Mouse (Mus musculus) adipocyte (in vitro differentiated cells): ENCODE data around the gene Prps1.
"Not testable (repeated sequence)": the region's sequence is repeated elsewhere in the genome, so short reads cannot be mapped to it uniquely, and the experiment has no call there.

ENCODE experiments used
- DNase-seq: peaks from one replicate; pipeline ENCODE4 v3.0.0-alpha.2; 2016; ENCODE audit warnings: low spot score

The Prps1 gene

DNA sequence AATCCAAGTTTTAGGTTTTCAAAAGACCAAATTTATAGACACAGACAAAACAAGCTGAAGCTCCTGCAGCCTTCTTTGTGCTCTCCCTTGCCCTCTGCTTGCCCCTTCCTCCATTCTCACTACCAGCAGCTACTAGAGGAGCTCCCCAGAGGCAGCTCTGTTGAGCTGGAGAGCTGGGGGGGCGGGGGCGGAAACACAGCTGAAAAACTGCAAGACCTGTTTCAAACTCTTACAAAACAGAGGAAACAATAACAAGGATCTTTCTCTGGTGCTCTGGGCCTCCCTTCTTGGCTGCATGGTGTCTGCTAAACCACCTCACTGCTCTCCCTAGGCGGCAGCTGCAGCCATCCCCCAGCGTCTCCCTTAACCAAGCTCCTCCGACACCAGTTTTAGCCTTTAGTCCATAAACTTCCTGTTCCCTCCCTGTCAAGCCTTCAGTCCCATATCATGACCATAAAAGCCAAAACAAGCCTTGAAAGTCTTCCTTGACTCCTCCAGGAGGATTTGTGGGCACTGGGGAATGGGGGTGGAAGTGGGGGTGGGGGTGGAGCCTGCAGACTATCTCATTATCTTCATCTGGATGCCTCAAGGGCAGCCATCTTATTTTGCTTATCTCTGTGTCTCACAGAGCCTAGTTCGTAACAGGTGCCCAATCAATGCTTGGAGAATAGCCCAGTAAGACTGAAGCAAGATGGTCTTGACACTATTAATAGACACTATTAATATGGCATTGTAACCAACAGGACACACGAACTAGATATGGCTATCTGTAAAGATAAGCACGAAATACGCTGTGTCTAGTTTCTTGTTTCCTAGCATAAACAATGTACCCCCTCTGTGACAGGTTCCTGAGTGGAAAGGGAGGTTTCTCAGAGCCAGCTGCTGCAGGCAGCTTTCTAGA lies 45.2 kb downstream of the Prps1 start:
- DNase-seq, result peak; percentile 50

DNA sequence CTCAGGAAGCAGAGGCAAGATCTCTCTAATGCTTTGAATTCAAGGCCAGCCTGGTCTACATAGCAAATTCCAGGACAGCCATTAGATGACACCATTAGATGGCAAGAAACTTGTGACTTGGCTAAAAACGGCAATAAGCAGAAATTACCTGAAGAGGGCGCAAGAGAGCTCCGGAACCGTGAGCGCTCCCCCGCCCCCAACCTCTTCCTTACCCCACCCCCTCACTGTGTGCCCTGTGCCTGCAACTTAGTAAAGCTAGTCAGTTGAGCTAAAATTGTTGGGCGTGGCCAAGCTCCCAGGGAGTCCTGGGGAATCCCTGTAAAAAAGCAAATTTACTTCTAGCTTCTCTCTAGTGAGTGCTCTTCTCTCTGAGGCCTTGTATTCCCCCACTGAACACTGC lies 47.5 kb downstream of the Prps1 start:
- peak; percentile 87 for DNase-seq

DNA sequence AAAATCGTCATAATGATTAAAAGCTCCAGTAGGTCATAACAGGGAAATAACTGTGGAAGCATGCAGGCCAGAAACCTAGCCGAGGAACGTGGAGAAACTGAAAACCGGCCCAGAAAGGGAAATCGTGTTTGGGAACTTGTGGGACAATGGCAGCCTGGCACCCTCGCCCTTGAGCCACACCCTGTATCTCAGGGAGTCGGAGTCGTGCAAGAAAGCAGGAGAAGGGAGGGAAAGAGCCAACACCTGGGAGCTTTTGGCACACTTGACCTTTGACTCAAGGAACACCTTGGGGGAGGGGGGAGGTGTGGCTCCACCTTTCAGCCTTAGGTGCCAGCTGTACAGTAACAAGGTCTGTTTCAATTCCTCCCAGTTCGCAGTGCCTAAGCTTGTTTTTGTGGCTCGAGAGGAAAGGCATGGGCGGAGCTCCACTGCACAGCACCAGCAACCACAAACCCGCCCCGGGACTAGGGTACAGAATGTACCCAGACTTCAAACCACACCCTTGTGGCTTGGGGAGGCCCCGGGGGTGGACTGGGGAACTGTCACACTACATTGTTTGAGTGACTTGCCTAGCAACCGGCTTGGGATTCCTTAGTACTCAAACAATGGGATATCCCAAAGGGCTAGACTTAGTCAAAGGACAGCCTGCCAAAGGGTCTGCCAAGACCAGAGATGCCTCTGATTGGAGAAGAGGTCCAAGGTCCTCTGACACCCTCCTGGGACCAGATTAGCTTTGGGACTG lies 49.3 kb downstream of the Prps1 start:
- DNase-seq, result peak; percentile 72

DNA sequence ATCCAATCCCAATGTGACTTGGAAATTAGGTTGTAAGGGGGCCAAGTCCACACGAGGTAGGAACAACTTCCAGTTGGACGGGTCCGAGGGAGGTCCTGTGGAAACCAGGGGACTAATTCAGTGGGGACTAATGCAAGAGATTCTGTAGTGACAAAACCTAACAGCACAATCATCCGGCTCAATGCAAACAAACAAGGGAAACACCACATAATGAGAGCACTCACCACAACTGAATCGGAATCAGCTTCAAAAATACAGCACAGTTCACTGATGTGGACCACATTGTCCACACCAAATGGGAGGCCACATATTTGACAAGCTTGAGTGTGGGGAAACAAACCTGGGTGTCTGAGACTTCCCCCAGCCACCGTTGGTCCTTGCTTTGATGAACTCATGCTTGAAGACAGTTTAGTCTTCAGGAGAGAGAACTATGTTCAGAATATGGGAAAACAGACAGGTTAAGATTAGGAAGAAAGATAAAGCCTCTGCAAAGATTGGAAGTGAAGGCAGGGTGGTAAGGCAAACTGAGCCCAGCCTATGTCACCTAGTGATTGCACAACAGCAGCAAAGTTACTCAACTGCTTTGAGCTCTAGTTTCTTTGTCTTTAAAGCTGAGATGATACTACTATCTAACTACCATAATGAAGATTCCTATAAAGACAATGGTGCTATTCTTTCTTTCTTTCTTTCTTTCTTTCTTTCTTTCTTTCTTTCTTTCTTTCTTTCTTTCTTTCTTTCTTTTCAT lies 50.2 kb downstream of the Prps1 start:
- DNase-seq, result no peak

DNA sequence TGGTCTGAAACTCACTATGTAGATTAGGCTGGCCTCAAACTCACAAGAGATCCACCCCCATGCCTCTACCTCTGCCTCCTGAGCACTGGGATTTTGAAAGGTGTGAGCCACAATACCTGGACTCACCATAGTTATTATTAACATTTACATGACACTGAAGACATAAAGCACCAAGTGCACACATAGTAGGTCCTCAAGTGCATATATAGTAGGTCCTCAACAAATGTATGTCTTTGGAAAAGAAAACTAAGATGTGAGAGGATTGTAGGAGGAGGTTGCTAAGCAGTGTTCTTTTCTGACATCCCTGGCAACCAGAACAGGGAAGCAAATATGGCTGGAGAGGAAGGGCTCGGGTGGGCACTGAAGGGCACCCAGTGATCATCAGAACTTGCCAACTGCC lies 51.0 kb downstream of the Prps1 start:
- DNase-seq, result no peak

DNA sequence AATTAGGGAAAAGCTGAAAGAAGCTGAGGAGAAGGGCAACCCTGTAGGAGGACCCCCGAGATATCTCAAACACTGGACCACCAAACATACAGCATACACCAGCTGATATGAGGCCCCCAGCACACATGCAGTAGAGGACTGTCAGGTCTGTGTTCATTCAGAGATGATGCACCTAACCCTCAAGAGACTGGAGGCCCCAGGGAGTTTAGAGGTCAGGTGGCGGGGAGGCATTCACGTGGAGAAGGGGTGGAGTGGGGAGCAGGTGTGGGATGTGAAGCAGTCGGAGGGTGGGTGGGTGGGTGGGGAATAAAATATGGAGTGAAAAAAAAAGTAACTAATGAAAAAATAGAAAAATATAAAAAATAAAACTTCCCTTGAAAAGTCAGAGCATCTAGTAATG lies 52.4 kb downstream of the Prps1 start:
- not testable (repeated sequence) for DNase-seq

DNA sequence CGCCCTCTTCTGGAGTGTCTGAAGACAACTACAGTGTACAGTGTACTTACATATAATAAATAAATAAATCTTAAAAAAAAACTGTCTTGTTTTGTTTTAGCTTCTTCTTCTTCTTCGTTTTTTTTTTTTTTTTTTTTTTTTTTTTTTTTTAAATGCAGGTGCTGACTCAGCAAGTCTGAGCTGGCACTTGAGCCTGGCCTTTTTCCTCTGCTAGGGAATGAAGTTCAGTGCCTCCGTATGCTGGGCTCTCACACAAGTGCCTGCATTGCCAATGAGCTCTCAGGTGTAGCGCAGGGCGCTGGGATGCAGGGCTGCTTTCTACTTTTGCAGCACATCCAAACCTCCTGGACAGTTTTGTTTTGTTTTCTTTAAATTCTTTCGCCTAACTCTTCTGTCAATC lies 53.4 kb downstream of the Prps1 start:
- DNase-seq, result no peak

DNA sequence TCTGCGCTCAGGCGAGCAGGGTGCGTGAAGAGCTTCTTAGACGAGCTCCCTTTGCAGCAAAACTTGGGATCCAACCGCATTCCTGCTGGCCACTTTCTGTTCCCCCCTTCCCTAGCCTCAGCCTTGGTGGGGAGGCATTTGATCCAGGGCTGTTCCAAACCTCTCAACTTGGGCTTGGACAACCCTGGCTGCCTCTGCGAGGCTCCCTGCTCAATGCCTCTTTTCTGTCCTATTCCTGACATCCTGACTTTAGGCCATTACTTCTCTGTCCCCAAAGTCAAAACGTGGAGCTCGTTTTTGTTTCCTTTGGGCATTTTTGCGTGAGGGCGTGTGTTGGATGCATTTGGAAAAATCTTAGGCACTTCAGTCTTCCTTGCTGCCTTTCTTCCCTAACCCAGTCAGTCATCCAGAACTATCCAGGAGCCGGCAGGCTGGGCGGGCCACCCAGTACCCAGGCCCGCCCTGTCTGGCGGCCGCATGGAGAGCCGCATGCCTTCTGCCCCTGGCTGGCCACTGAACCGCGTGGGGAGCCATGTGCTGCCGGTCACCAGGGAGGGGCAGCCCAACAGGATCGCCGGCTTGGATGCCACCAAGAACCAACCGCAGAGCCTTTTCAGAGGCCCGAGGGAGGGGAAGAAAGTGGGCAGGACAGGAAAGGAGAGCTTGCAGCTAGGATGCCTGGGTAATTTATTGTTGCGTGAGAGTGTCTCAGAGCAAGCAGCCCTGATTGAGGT lies 54.5 kb downstream of the Prps1 start:
- peak; percentile 42 for DNase-seq

DNA sequence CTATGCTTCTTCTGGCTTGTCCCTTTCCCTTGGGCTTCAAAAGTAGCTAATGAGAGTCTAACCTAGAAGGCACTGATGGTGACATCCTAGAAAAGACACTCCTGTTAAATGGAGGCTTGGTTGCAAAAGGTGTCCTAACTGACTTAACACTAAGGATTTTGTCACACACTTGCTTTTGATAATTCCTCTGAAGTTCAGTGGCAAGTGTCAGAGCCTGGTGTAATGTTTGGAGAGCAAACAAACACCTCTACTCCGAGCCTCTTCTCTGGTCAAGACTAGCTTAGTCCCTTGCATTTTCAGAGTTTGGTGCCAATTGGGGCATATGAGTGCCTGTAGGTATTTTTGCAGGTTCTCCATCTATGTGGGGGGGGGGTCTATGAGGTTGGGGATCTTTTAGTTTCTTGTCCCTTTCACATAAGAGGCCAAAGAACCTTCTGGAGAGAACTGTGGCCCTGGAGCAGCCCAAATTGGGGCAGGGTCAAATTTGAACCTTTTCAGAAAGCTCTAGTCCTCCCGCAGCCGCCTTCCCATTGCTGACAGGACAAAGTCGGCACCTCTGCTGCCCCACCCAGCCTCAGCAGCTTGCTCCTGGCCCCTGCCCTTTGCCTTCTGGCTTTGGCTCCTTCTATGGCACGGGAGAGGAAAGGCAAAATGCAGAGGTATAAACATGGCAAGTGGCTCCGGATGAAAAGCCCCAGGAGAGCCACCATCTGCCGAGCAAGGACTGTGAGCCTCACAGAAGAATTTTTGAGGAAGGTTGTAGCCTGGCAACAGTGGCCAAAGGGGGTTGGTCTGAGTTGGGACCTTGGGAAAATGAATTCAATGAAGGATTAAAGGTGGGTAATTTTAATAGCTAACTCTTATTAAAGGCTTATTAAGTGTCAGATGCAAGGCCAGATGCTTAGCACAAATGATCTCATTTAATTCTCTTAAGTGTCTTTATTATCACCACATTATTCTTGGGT lies 55.6 kb downstream of the Prps1 start:
- no peak for DNase-seq

DNA sequence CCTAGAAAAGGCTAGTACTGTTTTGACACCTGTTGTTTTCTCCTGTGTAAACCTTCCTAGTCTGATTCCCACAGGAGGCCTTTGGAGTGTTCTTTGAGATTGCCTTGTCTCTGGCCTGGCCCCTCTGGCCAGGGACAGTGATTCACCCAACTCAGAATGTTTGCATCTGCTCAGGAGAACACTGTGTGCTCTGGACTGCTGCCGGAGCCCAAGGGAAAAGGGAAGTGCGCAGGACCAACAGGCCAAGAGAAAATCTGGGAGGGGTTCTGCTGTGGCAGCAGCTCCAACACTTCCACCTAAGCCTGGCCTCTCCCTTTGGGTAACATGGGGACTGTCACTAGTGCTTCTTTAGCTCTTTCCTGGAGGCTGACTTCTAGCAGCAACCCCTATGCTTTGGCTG lies 57.0 kb downstream of the Prps1 start:
- no peak for DNase-seq

DNA sequence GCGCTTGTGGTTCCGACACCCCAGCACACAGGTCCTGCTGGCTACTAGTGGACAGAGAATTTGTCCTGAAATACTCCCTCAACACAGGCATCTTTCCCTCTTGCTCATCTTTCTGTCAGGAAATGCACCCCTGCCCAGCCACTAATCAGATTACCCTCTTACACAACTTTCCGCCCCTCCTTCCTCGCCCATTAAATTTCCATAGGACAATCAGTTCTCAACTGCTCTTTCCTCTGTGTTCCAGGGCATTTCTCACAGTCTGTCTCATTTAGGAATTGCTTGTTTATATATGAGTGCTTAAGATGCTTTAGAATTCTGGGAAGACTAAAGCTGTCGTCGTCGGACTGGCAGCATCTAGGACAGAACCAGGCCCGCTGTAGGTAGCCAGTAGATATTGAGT lies 61.9 kb downstream of the Prps1 start:
- no peak for DNase-seq

DNA sequence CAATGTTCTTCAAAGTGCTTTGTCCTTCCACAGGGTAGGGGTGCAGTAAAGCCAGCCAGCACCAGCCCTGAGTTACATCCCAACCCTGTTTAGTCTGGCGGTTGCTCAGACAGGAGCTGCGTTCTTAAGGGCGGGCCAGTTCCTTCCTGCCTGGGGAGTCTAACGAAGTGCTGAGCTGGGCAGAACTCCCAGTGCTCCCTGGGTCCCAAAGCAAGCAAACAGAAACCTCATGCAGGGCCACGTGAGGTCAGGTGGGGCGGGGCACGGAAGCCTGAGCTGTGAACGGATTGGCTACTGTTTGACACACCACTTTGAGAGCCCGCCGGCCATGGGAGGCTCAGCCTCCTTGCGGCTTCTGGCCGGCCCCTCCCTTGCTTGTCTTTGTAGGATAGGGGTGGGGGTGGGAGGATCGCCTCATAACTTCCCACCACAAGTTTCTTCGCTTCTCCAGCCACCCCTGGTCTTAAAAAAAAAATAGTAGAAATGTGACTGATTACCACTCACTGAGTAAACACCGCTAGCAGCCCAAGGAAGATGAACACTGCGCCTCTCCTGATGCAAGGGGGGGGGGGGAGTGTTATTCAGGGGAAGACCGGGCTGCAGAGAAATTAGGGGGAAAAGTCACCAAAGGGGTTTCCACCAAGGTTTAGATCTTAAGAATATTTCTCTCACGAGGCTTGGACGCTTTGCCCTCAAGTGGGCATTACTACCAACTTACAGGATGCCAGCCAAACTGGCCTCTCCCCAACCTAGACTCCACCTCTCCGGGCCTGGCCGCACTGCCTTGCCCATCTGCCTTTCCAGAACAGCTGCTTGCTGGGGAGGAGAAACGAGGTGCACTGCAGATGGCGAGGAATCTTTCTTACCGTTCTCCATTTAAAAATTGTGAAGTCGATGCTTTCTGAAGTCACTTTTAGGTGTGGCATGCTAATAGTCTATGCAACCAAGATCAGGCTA lies 64.0 kb downstream of the Prps1 start:
- DNase-seq, result peak; percentile 98

DNA sequence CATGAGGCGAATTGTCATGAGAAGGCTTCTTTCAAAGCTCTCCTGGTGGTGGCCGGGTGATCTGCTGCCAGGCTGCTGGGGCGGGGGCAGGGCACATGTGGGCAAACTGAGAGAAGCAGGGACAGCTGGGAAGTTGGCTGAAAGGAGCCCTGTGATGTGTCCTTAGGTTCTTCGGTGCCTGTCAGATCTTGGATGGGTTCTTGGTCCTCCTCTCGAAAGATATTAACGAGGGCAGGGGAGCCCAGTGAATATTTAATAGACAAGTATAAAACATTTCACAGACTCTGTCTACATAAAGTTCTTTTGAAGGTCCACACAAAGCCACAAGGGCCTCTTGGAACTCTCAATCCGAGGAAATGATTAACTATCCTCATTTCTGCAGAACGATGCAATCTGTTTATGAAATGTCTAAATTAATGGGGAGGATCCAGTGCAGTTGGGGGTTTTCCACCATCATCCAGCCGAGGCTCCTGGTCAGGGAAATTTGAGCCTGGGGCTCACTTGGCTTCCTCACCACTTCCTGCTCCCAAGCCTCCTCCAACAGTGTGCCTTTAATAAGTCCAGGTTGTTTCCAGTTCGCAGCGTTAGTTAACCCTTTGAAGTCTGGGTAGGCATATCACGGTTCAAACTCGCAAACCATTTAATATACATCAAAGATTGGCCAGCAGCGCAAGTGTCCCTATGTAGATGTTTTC lies 65.8 kb downstream of the Prps1 start:
- DNase-seq, result no peak

DNA sequence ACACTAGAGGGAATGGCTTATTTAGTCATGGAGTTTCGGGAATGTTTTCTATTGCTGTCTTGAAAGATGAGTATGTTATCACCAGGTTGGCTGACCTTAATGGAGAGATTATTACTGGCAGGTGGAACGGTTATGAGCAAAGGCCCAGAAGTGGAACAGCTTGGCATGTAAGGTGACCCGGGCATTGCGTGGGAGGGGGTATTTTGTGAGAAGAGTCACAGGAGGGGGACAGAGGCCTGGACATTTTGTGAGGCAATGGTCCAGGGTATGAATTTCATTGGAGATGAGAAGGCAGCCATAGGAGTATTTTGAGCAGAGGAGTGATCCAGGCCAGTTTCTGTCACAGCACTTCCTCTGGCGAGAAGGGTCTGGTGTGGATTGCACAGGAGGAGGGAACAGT lies 67.8 kb downstream of the Prps1 start:
- DNase-seq, result no peak
